Mouse (Mus musculus) small intestine, adult 2 months (tissue): ENCODE measurements around the gene Plekhg3.

ENCODE experiments used
- CTCF ChIP-seq: fragments of 200-500 bp; IDR thresholded peaks from 2 replicates; pipeline ENCODE4 v1.5.1; 2012; ENCODE audit warnings: low read depth, mild to moderate bottlenecking, control low read depth, inconsistent platforms, low read length, moderate library complexity, mixed read lengths; ENCODE audit not compliant: insufficient replicate concordance, insufficient read length; ENCODE audit errors: extremely low read depth
- POLR2A ChIP-seq: fragments of 200-500 bp; IDR thresholded peaks from 2 replicates; pipeline ENCODE4 v1.6.1; 2012; ENCODE audit warnings: low read depth, mild to moderate bottlenecking, control low read depth, inconsistent platforms, low read length, moderate library complexity

DNA sequence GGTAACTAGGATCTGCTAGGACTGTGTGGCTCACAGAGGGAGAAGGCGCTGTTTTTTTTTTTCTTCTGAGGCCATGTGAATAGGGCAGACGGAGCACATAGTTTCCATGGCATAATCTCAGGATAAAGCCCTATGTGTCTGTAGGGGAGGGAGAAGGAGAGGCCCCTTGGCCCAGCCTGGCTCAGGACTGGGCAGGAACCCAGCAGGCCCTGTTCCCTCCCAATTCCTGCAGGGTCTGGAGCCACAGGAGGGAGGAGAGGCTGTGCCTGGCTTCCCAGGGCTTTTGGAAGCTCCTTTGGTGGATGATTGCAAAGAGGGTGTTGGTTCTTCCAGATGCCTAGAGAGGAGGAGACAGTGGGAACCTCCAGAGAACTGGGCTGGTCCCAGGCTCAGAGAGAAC lies 24.2 kb upstream of the Plekhg3 start:
- TF ChIP-seq POLR2A (no peak), CTCF (no peak)
